Mouse (Mus musculus) limb, embryonic 14.5 days (tissue): ENCODE results near the gene Nlgn2. TPM values are rescaled to one million over a fixed set of nuclear protein-coding genes. Genes with fewer than 3 reads are reported as not detected.

Source experiments
- ATAC-seq: fragments of 200-750 bp; cut with Nextera tagmentation; 2 replicates; pipeline ENCODE4 v1.8.0; 2017; ENCODE audit warnings: low read depth, moderate number of reproducible peaks, moderate TSS enrichment; ENCODE audit not compliant: low FRiP score
- DNase-seq: peaks from one replicate; pipeline ENCODE4 v3.0.0-alpha.2; 2015; ENCODE audit warnings: low spot score
- H3K27ac ChIP-seq: fragments of 300-500 bp; sonication (generic); replicated peaks from 2 replicates; pipeline ENCODE4 v1.5.1; 2014; ENCODE audit warnings: low read depth, mild to moderate bottlenecking, low read length, moderate library complexity, mixed read lengths
- H3K27me3 ChIP-seq: fragments of 300-500 bp; sonication (generic); 2 replicates; pipeline ENCODE4 v1.6.1; 2014; ENCODE audit warnings: low read length, mixed read lengths; ENCODE audit not compliant: control insufficient read depth, insufficient read depth
- H3K36me3 ChIP-seq: fragments of 300-500 bp; sonication (generic); 2 replicates; pipeline ENCODE4 v1.6.1; 2014; ENCODE audit warnings: mild to moderate bottlenecking, low read length, moderate library complexity, mixed read lengths; ENCODE audit not compliant: control insufficient read depth, insufficient read depth
- H3K4me1 ChIP-seq: fragments of 300-500 bp; sonication (generic); 2 replicates; pipeline ENCODE4 v1.6.1; 2014; ENCODE audit warnings: antibody characterized with exemption, low read length, mixed read lengths; ENCODE audit not compliant: control insufficient read depth, insufficient read depth
- H3K4me2 ChIP-seq: fragments of 300-500 bp; sonication (generic); replicated peaks from 2 replicates; pipeline ENCODE4 v1.6.1; 2014; ENCODE audit warnings: low read depth, mild to moderate bottlenecking, low read length, moderate library complexity; ENCODE audit not compliant: severe bottlenecking
- H3K4me3 ChIP-seq: fragments of 300-500 bp; sonication (generic); replicated peaks from 2 replicates; pipeline ENCODE4 v1.5.1; 2014; ENCODE audit warnings: low read length
- H3K9ac ChIP-seq: fragments of 300-500 bp; sonication (generic); 2 replicates; pipeline ENCODE4 v1.6.1; 2014; ENCODE audit warnings: mild to moderate bottlenecking, low read depth, low read length, moderate library complexity; ENCODE audit not compliant: severe bottlenecking
- H3K9me3 ChIP-seq: fragments of 300-500 bp; sonication (generic); 2 replicates; pipeline ENCODE4 v1.6.1; 2016; ENCODE audit warnings: low read length; ENCODE audit not compliant: control insufficient read depth
- POLR2A ChIP-seq: fragments of 200-500 bp; IDR thresholded peaks from 2 replicates; pipeline ENCODE4 v1.8.0; 2012; ENCODE audit warnings: inconsistent platforms, mild to moderate bottlenecking, moderate library complexity, borderline replicate concordance; ENCODE audit not compliant: insufficient read depth, insufficient read length; ENCODE audit errors: extremely low read depth
- WGBS: fragments of 180-500 bp; shearing (Covaris S2); extraction: QIAGEN DNeasy Blood & Tissue Kit; methylation state at CpG from one replicate; pipeline ENCODE4 v1.1.7; 2014; 5-methylcytosine and 5-hydroxymethylcytosine counted together
- microRNA-seq: library from miRNA; unstranded; fragments of <30 nt; microRNA quantifications from one replicate; pipeline ENCODE4, GENCODE M21; 2016
- polyA plus RNA-seq, 2 experiments: library from polyadenylated mRNA; depleted of rRNA in 1 of 2; stranded (reverse) in 1 of 2; unstranded in 1 of 2; fragments of >200 nt; fragmentation: Nextera tagmentation in 1 of 2; extraction: Ambion mirVana in 1 of 2; gene quantifications; 2 replicates each; pipeline versions ENCODE4 v1.2.1 to v1.2.3; 2012 to 2014

Nlgn2 gene
- polyA plus RNA-seq, 2 experiments, result 11.1 to 96.0 TPM

DNA sequence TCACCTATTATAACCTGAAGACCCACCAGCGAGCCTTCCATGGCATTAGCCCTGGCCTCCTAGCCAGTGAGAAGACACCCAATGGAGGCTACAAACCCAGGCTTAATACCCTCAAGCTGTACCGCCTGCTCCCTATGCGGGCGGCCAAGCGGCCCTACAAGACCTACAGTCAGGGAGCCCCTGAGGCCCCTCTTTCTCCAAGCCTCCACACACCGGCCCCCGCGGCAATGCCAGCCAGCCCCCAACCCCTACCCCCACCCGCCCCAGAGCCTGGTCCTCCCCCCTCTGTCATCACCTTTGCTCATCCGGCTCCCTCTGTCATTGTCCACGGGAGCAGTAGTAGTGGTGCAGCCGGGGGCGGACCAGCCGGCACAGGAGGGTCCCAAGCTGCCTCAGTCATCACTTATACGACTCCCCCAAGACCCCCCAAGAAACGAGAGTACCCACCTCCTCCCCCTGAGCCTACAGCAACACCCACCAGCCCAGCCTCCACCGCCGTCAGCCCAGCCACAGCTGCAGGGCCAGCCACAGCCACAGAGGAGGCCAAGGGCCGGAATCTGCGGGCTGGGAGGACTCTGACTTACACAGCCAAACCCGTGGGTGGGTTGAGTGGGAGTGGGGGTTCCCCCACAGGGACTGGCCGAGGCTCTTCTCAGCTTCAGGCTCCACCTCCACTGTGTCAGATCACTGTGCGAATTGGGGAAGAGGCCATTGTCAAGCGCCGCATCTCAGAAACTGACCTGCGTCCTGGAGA lies 59.9 kb downstream of the Nlgn2 start:
- H3K36me3 ChIP-seq, result peaks cover 29% of the 10 kb centered on the region
- no peak overlapping the region for H3K27ac ChIP-seq
- DNase-seq (no peak), ATAC-seq (no peak)
- H3K27me3 ChIP-seq, result no peaks in the 10 kb centered on the region
- 61% methylated on average over 25 of the region's 26 CpGs for WGBS
- peaks cover 6% of the 10 kb centered on the region for H3K4me1 ChIP-seq
- H3K9ac ChIP-seq, result no peak overlapping the region
- no peak for TF ChIP-seq POLR2A
- H3K4me2 ChIP-seq, result no peak overlapping the region
- no peak overlapping the region for H3K4me3 ChIP-seq
- H3K9me3 ChIP-seq, result no peaks in the 10 kb centered on the region

DNA sequence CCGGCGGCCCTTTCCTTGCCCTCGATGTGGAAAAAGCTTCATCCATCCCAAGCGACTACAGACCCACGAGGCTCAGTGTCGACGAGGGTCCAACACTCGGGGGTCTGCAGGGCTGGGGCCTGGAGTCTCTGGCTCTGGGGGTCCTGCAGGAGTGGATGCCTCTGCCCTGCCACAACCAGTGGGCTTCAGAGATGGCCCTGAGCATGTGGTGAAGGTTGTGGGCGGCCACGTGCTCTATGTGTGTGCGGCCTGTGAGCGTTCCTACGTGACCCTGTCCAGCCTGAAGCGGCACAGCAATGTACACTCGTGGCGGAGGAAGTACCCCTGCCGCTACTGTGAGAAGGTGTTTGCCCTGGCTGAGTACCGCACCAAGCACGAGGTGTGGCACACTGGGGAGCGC lies 61.1 kb downstream of the Nlgn2 start:
- WGBS, result 85% methylated on average over 20 of the region's 20 CpGs
- Histone ChIP-seq H3K36me3 (peaks cover 29% of the 10 kb centered on the region), H3K27ac (no peak overlapping the region), H3K4me1 (peaks cover 6% of the 10 kb centered on the region), H3K27me3 (no peaks in the 10 kb centered on the region), H3K9ac (no peak overlapping the region), H3K4me3 (no peak overlapping the region), H3K9me3 (no peaks in the 10 kb centered on the region), H3K4me2 (no peak overlapping the region)
- ATAC-seq, result no peak
- TF ChIP-seq POLR2A, result no peak
- no peak for DNase-seq

DNA sequence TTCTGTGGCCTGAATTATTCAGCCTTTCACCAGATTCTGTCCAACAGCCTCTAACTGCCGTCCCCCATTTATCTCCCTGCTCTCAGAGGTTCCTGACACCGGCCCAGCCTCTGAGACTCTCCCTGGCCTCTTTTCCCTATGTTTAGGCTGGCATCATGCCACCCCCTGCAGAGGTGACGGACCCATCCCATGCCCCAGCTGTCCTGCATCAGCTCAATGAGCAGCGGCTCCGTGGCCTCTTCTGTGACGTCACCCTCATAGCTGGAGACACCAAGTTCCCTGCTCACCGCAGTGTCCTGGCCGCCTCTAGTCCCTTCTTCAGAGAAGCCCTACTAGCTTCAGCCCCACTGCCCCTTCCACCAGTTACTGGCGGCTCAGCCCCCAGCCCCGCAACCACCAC lies 61.9 kb downstream of the Nlgn2 start:
- no peaks in the 10 kb centered on the region for H3K27me3 ChIP-seq
- no peak overlapping the region for H3K4me3 ChIP-seq
- no peak for TF ChIP-seq POLR2A

DNA sequence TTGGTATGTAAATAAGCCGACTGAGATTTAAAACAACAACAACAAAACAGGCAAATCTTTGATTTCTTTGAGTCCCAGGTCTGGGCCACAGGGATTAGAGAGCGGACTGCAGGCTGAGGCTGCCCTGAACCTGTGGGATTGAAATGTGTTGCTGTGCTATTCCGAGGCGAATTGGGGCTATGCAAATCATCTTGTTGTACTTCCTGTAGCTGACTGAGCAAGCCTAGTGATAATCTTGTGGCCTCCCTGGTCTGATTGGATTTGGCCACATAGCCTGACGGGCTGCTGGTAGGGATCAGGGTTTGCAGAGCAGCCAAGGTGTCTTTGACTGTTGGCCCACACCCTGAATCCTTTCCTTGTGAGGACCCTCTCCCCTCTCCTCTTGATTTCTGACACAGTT lies 62.6 kb downstream of the Nlgn2 start:
- H3K27me3 ChIP-seq, result no peaks in the 10 kb centered on the region
- H3K36me3 ChIP-seq, result peaks cover 32% of the 10 kb centered on the region
- DNase-seq (no peak), ATAC-seq (no peak)
- no peaks in the 10 kb centered on the region for H3K9me3 ChIP-seq
- no peak overlapping the region for H3K27ac ChIP-seq
- no peak for TF ChIP-seq POLR2A
- H3K4me3 ChIP-seq, result no peak overlapping the region
- WGBS, result 66% methylated on average over 5 of the region's 5 CpGs
- no peak overlapping the region for H3K4me2 ChIP-seq
- peaks cover 6% of the 10 kb centered on the region for H3K4me1 ChIP-seq
- H3K9ac ChIP-seq, result no peak overlapping the region

More for the DNA sequence above, 61.9 kb downstream of the Nlgn2 start:
- DNase-seq (no peak), ATAC-seq (no peak)
- WGBS, result 67% methylated on average over 10 of the region's 10 CpGs
- H3K27ac ChIP-seq, result no peak overlapping the region
- no peak overlapping the region for H3K4me2 ChIP-seq
- peaks cover 29% of the 10 kb centered on the region for H3K36me3 ChIP-seq
- H3K4me1 ChIP-seq, result peaks cover 6% of the 10 kb centered on the region
- no peaks in the 10 kb centered on the region for H3K9me3 ChIP-seq
- H3K9ac ChIP-seq, result no peak overlapping the region

Small RNA genes lying within 50 kb of the gene (microRNA-seq; reads per million reads assigned to microRNA genes)
- not detected for gene Mir6924

Other genes starting within 250 kb of the Nlgn2 start
Only the 30 nearest of the 42 such genes appear.
- 172 and 297 TPM in 2 replicates for gene Senp3, start 155.7 kb downstream of the Nlgn2 start, polyA plus RNA-seq (2012; rRNA removed)
- gene Senp3, start 155.7 kb downstream of the Nlgn2 start, polyA plus RNA-seq (2014; fragmentation: Nextera tagmentation; extraction: Ambion mirVana), result 95.4 and 99.0 TPM in 2 replicates
- gene Tnfsf13, start 152.0 kb downstream of the Nlgn2 start, polyA plus RNA-seq (2012; rRNA removed), result 4.4 and 5.2 TPM in 2 replicates
- 0.77 and 0.98 TPM in 2 replicates for gene Tnfsf13, start 152.0 kb downstream of the Nlgn2 start, polyA plus RNA-seq (2014; fragmentation: Nextera tagmentation; extraction: Ambion mirVana)
- gene Tnfsf12, start 141.9 kb downstream of the Nlgn2 start, polyA plus RNA-seq (2012; rRNA removed), result 22.9 and 31.6 TPM in 2 replicates
- 13.7 and 15.2 TPM in 2 replicates for gene Tnfsf12, start 141.9 kb downstream of the Nlgn2 start, polyA plus RNA-seq (2014; fragmentation: Nextera tagmentation; extraction: Ambion mirVana)
- 3.8 and 6.9 TPM in 2 replicates for gene Tnfsfm13, start 141.7 kb downstream of the Nlgn2 start, polyA plus RNA-seq (2012; rRNA removed)
- 5.9 and 6.6 TPM in 2 replicates for gene Tnfsfm13, start 141.7 kb downstream of the Nlgn2 start, polyA plus RNA-seq (2014; fragmentation: Nextera tagmentation; extraction: Ambion mirVana)
- gene Polr2a, start 79.1 kb downstream of the Nlgn2 start, polyA plus RNA-seq (2012; rRNA removed), result 76.6 and 100 TPM in 2 replicates
- 40.7 and 45.3 TPM in 2 replicates for gene Polr2a, start 79.1 kb downstream of the Nlgn2 start, polyA plus RNA-seq (2014; fragmentation: Nextera tagmentation; extraction: Ambion mirVana)
- 0.14 and 0.23 TPM in 2 replicates for gene Slc35g3, start 75.8 kb downstream of the Nlgn2 start, polyA plus RNA-seq (2012; rRNA removed)
- gene Slc35g3, start 75.8 kb downstream of the Nlgn2 start, polyA plus RNA-seq (2014; fragmentation: Nextera tagmentation; extraction: Ambion mirVana), result 0.21 TPM in 1 of 2 replicates, not detected in the other
- gene Zbtb4, start 71.9 kb downstream of the Nlgn2 start, polyA plus RNA-seq (2012; rRNA removed), result 12.8 and 14.3 TPM in 2 replicates
- 4.1 and 5.0 TPM in 2 replicates for gene Zbtb4, start 71.9 kb downstream of the Nlgn2 start, polyA plus RNA-seq (2014; fragmentation: Nextera tagmentation; extraction: Ambion mirVana)
- 69.4 and 81.0 TPM in 2 replicates for gene Chrnb1, start 41.8 kb downstream of the Nlgn2 start, polyA plus RNA-seq (2012; rRNA removed)
- gene Chrnb1, start 41.8 kb downstream of the Nlgn2 start, polyA plus RNA-seq (2014; fragmentation: Nextera tagmentation; extraction: Ambion mirVana), result 14.1 and 19.0 TPM in 2 replicates
- 17.2 and 17.5 TPM in 2 replicates for gene Fgf11, start 35.9 kb downstream of the Nlgn2 start, polyA plus RNA-seq (2012; rRNA removed)
- 2.2 and 3.4 TPM in 2 replicates for gene Fgf11, start 35.9 kb downstream of the Nlgn2 start, polyA plus RNA-seq (2014; fragmentation: Nextera tagmentation; extraction: Ambion mirVana)
- 1.8 TPM in 2 replicates for gene Tmem102, start 32.2 kb downstream of the Nlgn2 start, polyA plus RNA-seq (2012; rRNA removed)
- 5.4 and 5.9 TPM in 2 replicates for gene Tmem102, start 32.2 kb downstream of the Nlgn2 start, polyA plus RNA-seq (2014; fragmentation: Nextera tagmentation; extraction: Ambion mirVana)
- gene Gm39566, start 22.5 kb downstream of the Nlgn2 start, polyA plus RNA-seq (2012; rRNA removed), result not detected in 2 replicates
- not detected in 2 replicates for gene Gm39566, start 22.5 kb downstream of the Nlgn2 start, polyA plus RNA-seq (2014; fragmentation: Nextera tagmentation; extraction: Ambion mirVana)
- gene Spem2, start 19.3 kb downstream of the Nlgn2 start, polyA plus RNA-seq (2012; rRNA removed), result not detected in 2 replicates
- gene Spem2, start 19.3 kb downstream of the Nlgn2 start, polyA plus RNA-seq (2014; fragmentation: Nextera tagmentation; extraction: Ambion mirVana), result not detected in 2 replicates
- 0.65 and 0.79 TPM in 2 replicates for gene Spem1, start 15.6 kb downstream of the Nlgn2 start, polyA plus RNA-seq (2012; rRNA removed)
- 0.18 TPM in 1 of 2 replicates, not detected in the other for gene Spem1, start 15.6 kb downstream of the Nlgn2 start, polyA plus RNA-seq (2014; fragmentation: Nextera tagmentation; extraction: Ambion mirVana)
- gene Tmem256, start 730 bp upstream of the Nlgn2 start, polyA plus RNA-seq (2012; rRNA removed), result 240 and 292 TPM in 2 replicates
- 368 and 382 TPM in 2 replicates for gene Tmem256, start 730 bp upstream of the Nlgn2 start, polyA plus RNA-seq (2014; fragmentation: Nextera tagmentation; extraction: Ambion mirVana)
- gene Plscr3, start 8.6 kb upstream of the Nlgn2 start, polyA plus RNA-seq (2012; rRNA removed), result 190 and 214 TPM in 2 replicates
- 137 and 140 TPM in 2 replicates for gene Plscr3, start 8.6 kb upstream of the Nlgn2 start, polyA plus RNA-seq (2014; fragmentation: Nextera tagmentation; extraction: Ambion mirVana)
- gene Tnk1, start 20.9 kb upstream of the Nlgn2 start, polyA plus RNA-seq (2012; rRNA removed), result 2.8 TPM in 2 replicates
- gene Tnk1, start 20.9 kb upstream of the Nlgn2 start, polyA plus RNA-seq (2014; fragmentation: Nextera tagmentation; extraction: Ambion mirVana), result 3.2 and 3.3 TPM in 2 replicates
- not detected in 2 replicates for gene Tmem95, start 40.2 kb upstream of the Nlgn2 start, polyA plus RNA-seq (2012; rRNA removed)
- gene Tmem95, start 40.2 kb upstream of the Nlgn2 start, polyA plus RNA-seq (2014; fragmentation: Nextera tagmentation; extraction: Ambion mirVana), result not detected in 2 replicates
- gene Kctd11, start 43.6 kb upstream of the Nlgn2 start, polyA plus RNA-seq (2012; rRNA removed), result 5.1 and 5.3 TPM in 2 replicates
- gene Kctd11, start 43.6 kb upstream of the Nlgn2 start, polyA plus RNA-seq (2014; fragmentation: Nextera tagmentation; extraction: Ambion mirVana), result 6.0 and 6.5 TPM in 2 replicates
- 2.1 and 2.2 TPM in 2 replicates for gene Acap1, start 57.8 kb upstream of the Nlgn2 start, polyA plus RNA-seq (2012; rRNA removed)
- gene Acap1, start 57.8 kb upstream of the Nlgn2 start, polyA plus RNA-seq (2014; fragmentation: Nextera tagmentation; extraction: Ambion mirVana), result 2.1 TPM in 2 replicates
- gene 2810408A11Rik, start 63.2 kb upstream of the Nlgn2 start, polyA plus RNA-seq (2012; rRNA removed), result 8.6 and 8.9 TPM in 2 replicates
- gene 2810408A11Rik, start 63.2 kb upstream of the Nlgn2 start, polyA plus RNA-seq (2014; fragmentation: Nextera tagmentation; extraction: Ambion mirVana), result 8.9 and 12.3 TPM in 2 replicates
- gene Neurl4, start 63.3 kb upstream of the Nlgn2 start, polyA plus RNA-seq (2012; rRNA removed), result 74.3 and 74.6 TPM in 2 replicates
- gene Neurl4, start 63.3 kb upstream of the Nlgn2 start, polyA plus RNA-seq (2014; fragmentation: Nextera tagmentation; extraction: Ambion mirVana), result 11.4 and 15.0 TPM in 2 replicates
- 94.0 and 110 TPM in 2 replicates for gene Gps2, start 76.1 kb upstream of the Nlgn2 start, polyA plus RNA-seq (2012; rRNA removed)
- 67.3 and 74.4 TPM in 2 replicates for gene Gps2, start 76.1 kb upstream of the Nlgn2 start, polyA plus RNA-seq (2014; fragmentation: Nextera tagmentation; extraction: Ambion mirVana)
- gene Eif5a, start 84.2 kb upstream of the Nlgn2 start, polyA plus RNA-seq (2012; rRNA removed), result 1,009 and 1,079 TPM in 2 replicates
- gene Eif5a, start 84.2 kb upstream of the Nlgn2 start, polyA plus RNA-seq (2014; fragmentation: Nextera tagmentation; extraction: Ambion mirVana), result 1,556 and 1,603 TPM in 2 replicates
- gene Ybx2, start 98.0 kb upstream of the Nlgn2 start, polyA plus RNA-seq (2012; rRNA removed), result 70.1 and 92.8 TPM in 2 replicates
- 7.2 and 10.2 TPM in 2 replicates for gene Ybx2, start 98.0 kb upstream of the Nlgn2 start, polyA plus RNA-seq (2014; fragmentation: Nextera tagmentation; extraction: Ambion mirVana)
- gene Slc2a4, start 110.4 kb upstream of the Nlgn2 start, polyA plus RNA-seq (2012; rRNA removed), result 31.0 and 40.4 TPM in 2 replicates
- gene Slc2a4, start 110.4 kb upstream of the Nlgn2 start, polyA plus RNA-seq (2014; fragmentation: Nextera tagmentation; extraction: Ambion mirVana), result 19.3 and 20.9 TPM in 2 replicates
- gene Cldn7, start 127.0 kb upstream of the Nlgn2 start, polyA plus RNA-seq (2012; rRNA removed), result 6.3 and 8.7 TPM in 2 replicates
- gene Cldn7, start 127.0 kb upstream of the Nlgn2 start, polyA plus RNA-seq (2014; fragmentation: Nextera tagmentation; extraction: Ambion mirVana), result 6.1 and 7.6 TPM in 2 replicates
- gene Ctdnep1, start 143.4 kb upstream of the Nlgn2 start, polyA plus RNA-seq (2012; rRNA removed), result 117 and 125 TPM in 2 replicates
- gene Ctdnep1, start 143.4 kb upstream of the Nlgn2 start, polyA plus RNA-seq (2014; fragmentation: Nextera tagmentation; extraction: Ambion mirVana), result 38.3 and 40.1 TPM in 2 replicates
- gene Elp5, start 144.7 kb upstream of the Nlgn2 start, polyA plus RNA-seq (2012; rRNA removed), result 101 and 111 TPM in 2 replicates
- gene Elp5, start 144.7 kb upstream of the Nlgn2 start, polyA plus RNA-seq (2014; fragmentation: Nextera tagmentation; extraction: Ambion mirVana), result 118 and 122 TPM in 2 replicates
- 431 and 477 TPM in 2 replicates for gene Gabarap, start 153.4 kb upstream of the Nlgn2 start, polyA plus RNA-seq (2012; rRNA removed)
- gene Gabarap, start 153.4 kb upstream of the Nlgn2 start, polyA plus RNA-seq (2014; fragmentation: Nextera tagmentation; extraction: Ambion mirVana), result 574 and 593 TPM in 2 replicates
- 66.7 and 69.2 TPM in 2 replicates for gene Phf23, start 158.0 kb upstream of the Nlgn2 start, polyA plus RNA-seq (2012; rRNA removed)
- 51.7 and 60.5 TPM in 2 replicates for gene Phf23, start 158.0 kb upstream of the Nlgn2 start, polyA plus RNA-seq (2014; fragmentation: Nextera tagmentation; extraction: Ambion mirVana)